Mouse (Mus musculus) hindbrain, embryonic 13.5 days (tissue): Measurements from ENCODE around the gene Slc2a6. TPM values are rescaled to one million over a fixed set of nuclear protein-coding genes. Genes with fewer than 3 reads are reported as not detected.

Experiments used
- ATAC-seq: fragments of 200-750 bp; cut with Nextera tagmentation; 2 replicates; pipeline ENCODE4 v1.8.0; 2017; ENCODE audit warnings: moderate TSS enrichment; ENCODE audit not compliant: low FRiP score
- H3K27ac ChIP-seq: fragments of 300-500 bp; sonication (generic); 2 replicates; pipeline ENCODE4 v1.5.1; 2015; ENCODE audit warnings: inconsistent platforms, mild to moderate bottlenecking, moderate library complexity
- H3K27me3 ChIP-seq: fragments of 300-500 bp; sonication (generic); 2 replicates; pipeline ENCODE4 v1.6.1; 2015; ENCODE audit warnings: mild to moderate bottlenecking, inconsistent platforms
- H3K36me3 ChIP-seq: fragments of 300-500 bp; sonication (generic); 2 replicates; pipeline ENCODE4 v1.6.1; 2015; ENCODE audit warnings: mild to moderate bottlenecking, inconsistent platforms
- H3K4me1 ChIP-seq: fragments of 300-500 bp; sonication (generic); replicated peaks from 2 replicates; pipeline ENCODE4 v1.6.1; 2015; ENCODE audit warnings: inconsistent platforms
- H3K4me2 ChIP-seq: fragments of 300-500 bp; sonication (generic); 2 replicates; pipeline ENCODE4 v1.6.1; 2015; ENCODE audit warnings: inconsistent platforms, mild to moderate bottlenecking, moderate library complexity
- H3K4me3 ChIP-seq: fragments of 300-500 bp; sonication (generic); 2 replicates; pipeline ENCODE4 v1.5.1; 2015; ENCODE audit warnings: mild to moderate bottlenecking, inconsistent platforms
- H3K9ac ChIP-seq: fragments of 300-500 bp; sonication (generic); 2 replicates; pipeline ENCODE4 v1.6.1; 2015; ENCODE audit warnings: mild to moderate bottlenecking, inconsistent platforms
- H3K9me3 ChIP-seq: fragments of 300-500 bp; sonication (generic); 2 replicates; pipeline ENCODE4 v1.6.1; 2016; ENCODE audit warnings: inconsistent platforms
- WGBS: fragments of 180-500 bp; shearing (Covaris S2); methylation state at CpG from one replicate; pipeline ENCODE4 v1.1.7; 2015; 5-methylcytosine and 5-hydroxymethylcytosine counted together
- polyA plus RNA-seq: library from polyadenylated mRNA; unstranded; fragments of >200 nt; fragmentation: Nextera tagmentation; extraction: Ambion mirVana; gene quantifications from 2 replicates; pipeline ENCODE4 v1.2.1, GENCODE M21; 2015

Gene Slc2a6
- polyA plus RNA-seq, 1 experiment from 2014 or later: 5.5 TPM

DNA sequence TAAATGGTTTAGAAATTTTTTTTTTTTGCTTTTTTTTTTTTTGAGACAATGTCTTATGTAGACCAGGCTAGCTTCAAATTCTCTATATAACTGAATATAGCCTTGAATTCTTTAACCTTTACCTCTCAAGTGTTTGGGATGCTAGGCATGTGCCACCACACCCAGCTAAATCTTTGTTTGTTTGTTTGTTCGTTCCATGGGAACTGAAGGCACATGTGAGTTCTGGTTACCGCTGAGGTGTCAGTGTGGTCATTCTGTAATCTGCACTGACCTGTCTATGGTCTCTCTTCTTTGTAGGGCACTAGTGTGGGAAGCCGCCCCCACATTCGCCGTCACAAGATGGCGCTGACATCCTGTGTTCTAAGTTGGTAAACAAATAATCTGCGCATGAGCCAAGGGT lies 29.8 kb downstream of the Slc2a6 start:
- 92% methylated on average over 7 of the region's 7 CpGs for WGBS
- H3K36me3 ChIP-seq: no peaks in the 10 kb centered on the region

DNA sequence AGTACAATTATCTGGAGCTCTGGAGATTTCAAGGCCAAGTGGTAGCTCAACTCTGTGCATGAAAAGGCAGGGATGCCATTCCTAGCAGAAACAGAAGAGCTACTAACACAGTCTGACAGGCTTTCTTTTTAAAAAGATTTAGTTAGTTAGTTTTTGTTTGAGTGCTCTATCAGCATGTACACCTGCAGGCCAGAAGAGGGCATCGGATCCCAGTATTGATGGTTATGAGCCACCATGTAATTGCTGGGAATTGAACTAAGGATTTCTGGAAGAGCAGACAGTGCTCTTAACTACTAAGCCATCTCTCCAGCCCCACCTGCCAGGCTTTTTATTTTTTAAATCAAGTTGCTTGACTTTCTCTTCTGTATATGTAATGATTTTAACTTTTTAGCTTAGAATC lies 30.3 kb downstream of the Slc2a6 start:
- Histone ChIP-seq H3K4me2 (no peak overlapping the region), H3K27me3 (no peaks in the 10 kb centered on the region), H3K4me1 (no peaks in the 10 kb centered on the region), H3K9me3 (no peaks in the 10 kb centered on the region), H3K4me3 (no peak overlapping the region), H3K9ac (no peak overlapping the region), H3K36me3 (no peaks in the 10 kb centered on the region), H3K27ac (no peak overlapping the region)
- WGBS: 75% methylated on average over 1 of the region's 1 CpGs
- ATAC-seq: no peak

More for the DNA sequence above, 29.8 kb downstream of the Slc2a6 start:
- no peak overlapping the region for H3K27ac ChIP-seq
- no peaks in the 10 kb centered on the region for H3K4me1 ChIP-seq
- no peak overlapping the region for H3K4me2 ChIP-seq
- ATAC-seq: no peak
- no peaks in the 10 kb centered on the region for H3K27me3 ChIP-seq
- no peaks in the 10 kb centered on the region for H3K9me3 ChIP-seq
- H3K4me3 ChIP-seq: no peak overlapping the region
- H3K9ac ChIP-seq: no peak overlapping the region

DNA sequence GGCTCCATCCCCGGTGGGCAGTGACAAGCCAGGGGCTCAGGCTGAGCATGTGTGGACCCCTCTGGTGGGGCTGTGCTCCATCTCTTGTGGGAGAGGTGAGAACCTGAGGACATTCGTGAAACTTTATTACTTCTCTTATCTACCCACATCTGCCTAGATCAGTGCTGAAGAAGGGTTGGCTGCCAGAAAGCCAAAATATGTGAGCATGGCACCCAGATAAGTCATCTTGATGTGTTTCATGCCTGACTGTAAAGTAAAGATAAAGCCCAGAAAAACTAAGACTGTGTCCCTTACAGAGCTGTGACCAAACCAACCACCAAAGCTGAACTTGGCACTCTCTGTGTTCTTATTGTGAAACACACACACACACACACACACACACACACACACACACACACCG lies 33.9 kb downstream of the Slc2a6 start:
- no peaks in the 10 kb centered on the region for H3K4me1 ChIP-seq
- no peak overlapping the region for H3K27ac ChIP-seq
- H3K4me3 ChIP-seq: no peak overlapping the region
- ATAC-seq: no peak
- H3K9ac ChIP-seq: no peak overlapping the region
- H3K36me3 ChIP-seq: no peaks in the 10 kb centered on the region
- H3K27me3 ChIP-seq: no peaks in the 10 kb centered on the region
- H3K9me3 ChIP-seq: no peaks in the 10 kb centered on the region
- H3K4me2 ChIP-seq: no peak overlapping the region
- 87% methylated on average over 3 of the region's 3 CpGs for whole genome bisulfite sequencing

DNA sequence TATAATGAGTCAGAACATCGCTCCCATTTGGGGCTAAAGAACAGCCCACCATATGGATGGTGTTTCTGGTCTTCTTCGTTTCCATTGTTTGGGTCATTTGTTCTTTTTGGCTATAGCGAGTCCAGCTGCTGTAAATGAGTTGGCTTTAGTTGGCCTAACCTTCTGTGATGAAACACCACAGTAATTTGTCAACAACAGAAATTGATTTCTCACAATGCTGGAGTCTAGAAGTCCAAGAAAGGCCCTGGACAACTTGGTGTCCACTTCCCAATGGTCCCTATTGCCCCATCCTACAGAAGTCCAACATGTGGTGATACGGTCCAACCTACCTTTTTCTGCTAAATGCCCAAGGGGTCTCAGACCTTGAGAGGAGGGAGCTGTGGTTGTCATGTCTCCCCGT lies 43.2 kb downstream of the Slc2a6 start:
- 91% methylated on average over 5 of the region's 5 CpGs for WGBS
- Histone ChIP-seq H3K4me2 (no peak overlapping the region), H3K4me3 (no peak overlapping the region), H3K36me3 (no peaks in the 10 kb centered on the region), H3K27ac (no peak overlapping the region), H3K9ac (no peak overlapping the region), H3K9me3 (no peaks in the 10 kb centered on the region), H3K4me1 (no peaks in the 10 kb centered on the region), H3K27me3 (no peaks in the 10 kb centered on the region)
- no peak for ATAC-seq

DNA sequence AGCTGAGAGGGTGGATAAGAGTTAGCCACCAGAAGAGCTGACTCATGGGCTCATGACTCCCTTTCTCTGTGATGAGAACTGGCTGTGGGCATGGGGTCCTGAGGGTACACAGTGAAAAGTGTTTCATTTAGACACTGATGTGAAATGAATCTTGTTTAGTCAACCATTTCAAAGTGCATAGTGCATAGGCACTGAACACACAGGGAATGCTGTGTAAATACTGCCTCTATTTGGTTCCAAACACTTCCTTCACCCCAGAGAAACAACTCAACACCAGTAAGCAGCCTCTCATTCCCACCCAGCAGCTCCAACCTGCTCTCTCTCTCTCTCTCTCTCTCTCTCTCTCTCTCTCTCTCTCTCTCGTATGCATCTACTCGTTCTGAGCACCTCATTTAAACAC lies 43.6 kb downstream of the Slc2a6 start:
- no peak overlapping the region for H3K4me3 ChIP-seq
- H3K4me1 ChIP-seq: no peaks in the 10 kb centered on the region
- no peak overlapping the region for H3K4me2 ChIP-seq
- WGBS: 86% methylated on average over 2 of the region's 2 CpGs
- no peak for ATAC-seq
- H3K36me3 ChIP-seq: no peaks in the 10 kb centered on the region
- H3K27me3 ChIP-seq: no peaks in the 10 kb centered on the region
- no peaks in the 10 kb centered on the region for H3K9me3 ChIP-seq
- no peak overlapping the region for H3K27ac ChIP-seq
- no peak overlapping the region for H3K9ac ChIP-seq

DNA sequence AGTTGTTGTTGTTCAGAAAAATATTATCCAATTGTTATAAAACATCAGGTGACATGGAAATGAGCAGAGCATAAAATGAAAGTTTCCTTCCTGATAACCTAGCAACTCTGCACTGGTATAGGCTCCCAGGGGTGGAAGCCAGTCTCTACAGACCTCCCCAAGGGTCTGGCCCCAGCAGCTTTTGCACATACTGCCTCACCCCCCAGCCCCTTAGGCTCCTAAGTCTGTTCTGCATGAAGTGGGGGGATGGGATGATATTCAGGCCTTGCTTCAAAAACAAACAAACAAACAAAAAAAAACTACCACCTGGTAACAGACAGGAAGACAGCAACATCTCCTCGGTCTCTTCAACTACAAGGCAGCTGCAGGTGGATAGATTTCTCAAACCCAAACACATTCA lies 47.4 kb downstream of the Slc2a6 start:
- no peaks in the 10 kb centered on the region for H3K36me3 ChIP-seq
- H3K27ac ChIP-seq: no peak overlapping the region
- WGBS: 75% methylated on average over 1 of the region's 1 CpGs
- no peak overlapping the region for H3K9ac ChIP-seq
- H3K9me3 ChIP-seq: no peaks in the 10 kb centered on the region
- no peak overlapping the region for H3K4me3 ChIP-seq
- H3K27me3 ChIP-seq: 0 out of 2 replicates have a peak, but pooled peaks cover 3% of the 10 kb centered on the region
- ATAC-seq: no peak
- no peaks in the 10 kb centered on the region for H3K4me1 ChIP-seq
- H3K4me2 ChIP-seq: no peak overlapping the region

DNA sequence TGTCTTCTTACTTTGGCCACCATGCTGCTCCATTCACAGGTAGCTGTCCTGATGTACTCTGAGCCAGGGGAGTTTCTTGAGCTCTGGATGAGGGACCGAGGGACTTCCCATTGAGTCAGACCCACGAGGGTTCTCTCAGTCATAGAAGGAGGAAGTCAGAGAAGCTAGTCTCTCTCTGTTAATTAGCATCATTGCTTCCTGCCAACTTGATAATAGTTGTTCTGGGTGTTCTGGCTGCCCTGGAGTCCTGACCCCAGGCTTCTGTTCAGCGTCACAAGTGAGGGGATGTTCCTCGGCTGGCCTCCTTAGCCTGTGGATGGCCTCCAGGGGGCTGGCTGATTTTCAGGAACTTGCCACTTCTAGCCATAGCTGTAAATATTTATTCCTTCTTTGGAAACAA lies 53.8 kb downstream of the Slc2a6 start:
- H3K27me3 ChIP-seq: 0 out of 2 replicates have a peak, but pooled peaks cover 3% of the 10 kb centered on the region
- H3K9me3 ChIP-seq: no peaks in the 10 kb centered on the region
- H3K4me2 ChIP-seq: no peak overlapping the region
- ATAC-seq: no peak
- WGBS: 58% methylated on average over 4 of the region's 4 CpGs
- H3K27ac ChIP-seq: no peak overlapping the region
- no peaks in the 10 kb centered on the region for H3K4me1 ChIP-seq
- no peak overlapping the region for H3K4me3 ChIP-seq
- no peak overlapping the region for H3K9ac ChIP-seq
- no peaks in the 10 kb centered on the region for H3K36me3 ChIP-seq

DNA sequence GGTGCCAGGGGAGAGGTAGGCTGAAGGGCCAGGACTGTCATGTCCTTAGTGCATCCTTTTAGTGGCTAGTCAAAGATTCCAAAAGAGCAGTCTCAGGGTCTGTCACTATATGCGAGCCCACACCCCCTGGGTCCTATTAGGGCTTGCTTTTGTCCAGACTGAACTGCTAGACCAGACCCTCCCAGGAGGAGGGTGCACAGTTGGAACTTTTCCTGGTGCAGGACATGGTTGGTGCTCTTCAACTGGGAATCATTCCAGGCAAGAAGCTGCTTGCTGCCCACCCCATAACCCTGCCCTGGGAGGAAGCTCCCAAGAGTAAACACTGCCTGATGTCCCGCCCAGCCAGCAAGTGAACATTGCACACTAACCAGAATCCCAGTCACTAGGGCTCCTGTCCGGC lies 54.7 kb downstream of the Slc2a6 start, which contains the start of gene Adamts13:
Adamts13 (plus strand) TSS at position 301 of the 400 bp plus-strand sequence.
- H3K9ac ChIP-seq: no peak within 1 kb of the TSS
- H3K9me3 ChIP-seq: no peaks in the 10 kb centered on the region
- 73% methylated on average over 3 of the region's 3 CpGs for WGBS
- H3K4me3 ChIP-seq: no peak within 1 kb of the TSS
- H3K27ac ChIP-seq: no peak within 1 kb of the TSS
- H3K4me2 ChIP-seq: no peak within 1 kb of the TSS
- ATAC-seq: no peak
- H3K4me1 ChIP-seq: no peaks in the 10 kb centered on the region
- no peaks in the 10 kb centered on the region for H3K36me3 ChIP-seq
- H3K27me3 ChIP-seq: no peaks in the 10 kb centered on the region

Other genes starting within 250 kb of the Slc2a6 start
- not detected in 2 replicates for gene Abo, start 163.0 kb downstream of the Slc2a6 start, polyA plus RNA-seq
- 28.2 and 29.5 TPM in 2 replicates for gene Surf6, start 125.1 kb downstream of the Slc2a6 start, polyA plus RNA-seq
- 139 and 140 TPM in 2 replicates for gene Med22, start 117.3 kb downstream of the Slc2a6 start, polyA plus RNA-seq
- gene Rpl7a, start 117.2 kb downstream of the Slc2a6 start, polyA plus RNA-seq: 506 and 509 TPM in 2 replicates
- gene Surf2, start 111.6 kb downstream of the Slc2a6 start, polyA plus RNA-seq: 55.7 and 56.0 TPM in 2 replicates
- 77.4 and 85.5 TPM in 2 replicates for gene Surf1, start 111.5 kb downstream of the Slc2a6 start, polyA plus RNA-seq
- 113 and 114 TPM in 2 replicates for gene Surf4, start 94.1 kb downstream of the Slc2a6 start, polyA plus RNA-seq
- gene Stkld1, start 94.0 kb downstream of the Slc2a6 start, polyA plus RNA-seq: 0.10 and 0.14 TPM in 2 replicates
- 33.0 and 35.9 TPM in 2 replicates for gene Rexo4, start 63.6 kb downstream of the Slc2a6 start, polyA plus RNA-seq
- 0.31 TPM in 1 of 2 replicates, not detected in the other for gene Adamts13, start 54.6 kb downstream of the Slc2a6 start, polyA plus RNA-seq
- gene Cacfd1, start 18.1 kb downstream of the Slc2a6 start, polyA plus RNA-seq: 117 and 125 TPM in 2 replicates
- 0.56 and 1.1 TPM in 2 replicates for gene Mymk, start 44.2 kb upstream of the Slc2a6 start, polyA plus RNA-seq
- 7.6 and 8.9 TPM in 2 replicates for gene Adamtsl2, start 51.4 kb upstream of the Slc2a6 start, polyA plus RNA-seq
- gene Fam163b, start 114.5 kb upstream of the Slc2a6 start, polyA plus RNA-seq: 2.5 and 2.9 TPM in 2 replicates
- gene Dbh, start 137.2 kb upstream of the Slc2a6 start, polyA plus RNA-seq: 1.9 and 3.1 TPM in 2 replicates
- gene Sardh, start 220.3 kb upstream of the Slc2a6 start, polyA plus RNA-seq: 4.8 and 6.6 TPM in 2 replicates